Mouse (Mus musculus): ENCODE measurements around the gene Stmn1.

- TF ChIP-seq POLR2A (IDR thresholded peaks at IDR 0.05; ENCODE audit: borderline replicate concordance, extremely low read depth, insufficient read depth, insufficient read length, poor library complexity, severe bottlenecking) (no peak), CTCF (IDR thresholded peaks at IDR 0.05; ENCODE audit: borderline replicate concordance, extremely low read depth, insufficient read depth, insufficient read length) (no peak)
Observed at GRCm38 (mm10) chr4:134491716-134492115, 23.6 kb downstream of the Stmn1 start.

Measured in brain, embryonic 14.5 days (tissue).